ENCODE assay signal across 8 mouse cellular contexts in genomic region chr16:17200121-17200952, GRCm38 (mm10). TPM values are rescaled to one million over a fixed set of nuclear protein-coding genes. Genes with fewer than 3 reads are reported as not detected.
A peak's percentile ranks its signal among the peaks of the same experiment; 100 is the strongest.
DNase-seq lines count a peak whose midpoint lies in the region; ATAC-seq and TF ChIP-seq lines count a peak whose summit lies in the region.

No protein-coding gene starts in this region.

- H3K36me3 ChIP-seq in embryonic facial prominence, embryonic 11.5 days (replicated peaks; ENCODE audit: control insufficient read depth, insufficient read depth, low read depth, low read length): no peaks in the 10 kb centered on the region
- peaks cover 4% of the 10 kb centered on the region; the same call in 1 of the 2 replicates for H3K36me3 ChIP-seq in intestine, embryonic 14.5 days (ENCODE audit: control insufficient read depth, insufficient read depth, low read length)
- H3K36me3 ChIP-seq in myocyte (ENCODE audit: control insufficient read depth, insufficient read depth): no peaks in the 10 kb centered on the region

- H3K27me3 ChIP-seq in embryonic facial prominence, embryonic 11.5 days (ENCODE audit: control insufficient read depth, insufficient read depth, low read length): no peaks in the 10 kb centered on the region
- H3K27me3 ChIP-seq in intestine, embryonic 14.5 days (replicated peaks; ENCODE audit: control insufficient read depth, insufficient read depth, low read length): no peaks in the 10 kb centered on the region
- H3K27me3 ChIP-seq in myocyte (ENCODE audit: control insufficient read depth, insufficient read depth, insufficient read length): no peaks in the 10 kb centered on the region

- H3ac ChIP-seq in myocyte (ENCODE audit: control insufficient read depth, insufficient read length): peak overlapping the region; percentile 83

- ATAC-seq in embryonic facial prominence, embryonic 11.5 days (replicated peaks; ENCODE audit: insufficient number of reproducible peaks, low FRiP score, low TSS enrichment, low read depth): 0 out of 2 replicates have a peak, but pooled peaks have one; percentile 6
- ATAC-seq in intestine, embryonic 14.5 days (replicated peaks; ENCODE audit: low FRiP score, low TSS enrichment, low read depth): no peak
- ATAC-seq in megakaryocyte-erythroid progenitor cell, adult 5-6 weeks (replicated peaks; ENCODE audit: low FRiP score, low TSS enrichment, poor library complexity, severe bottlenecking): no peak

- no peak for TF ChIP-seq CTCF in gastrocnemius, adult 2 months (IDR thresholded peaks at IDR 0.05)

- H3K4me3 ChIP-seq in gastrocnemius, adult 2 months: peak overlapping the region; percentile 99
- H3K4me3 ChIP-seq in embryonic facial prominence, embryonic 11.5 days (ENCODE audit: low read depth, low read length): peak overlapping the region; percentile 100
- peak overlapping the region; percentile 88 for H3K4me3 ChIP-seq in intestine, embryonic 14.5 days (ENCODE audit: low read depth, low read length)
- H3K4me3 ChIP-seq in myocyte: peak overlapping the region; percentile 85

- no peak for TF ChIP-seq POLR2A in myocyte (IDR thresholded peaks at IDR 0.05; ENCODE audit: insufficient read length, low read depth)

- H3K9me3 ChIP-seq in embryonic facial prominence, embryonic 11.5 days (replicated peaks; ENCODE audit: control insufficient read depth, low read length): no peaks in the 10 kb centered on the region
- H3K9me3 ChIP-seq in intestine, embryonic 14.5 days (ENCODE audit: control insufficient read depth, low read length): no peaks in the 10 kb centered on the region

- peak overlapping the region; percentile 100 for H3K9ac ChIP-seq in embryonic facial prominence, embryonic 11.5 days (replicated peaks; ENCODE audit: low read length)
- peak overlapping the region; percentile 99 for H3K9ac ChIP-seq in intestine, embryonic 14.5 days (ENCODE audit: low read length)

- intact Hi-C loops in gastrocnemius, adult 2 months (cut with DNase I): no loop called here

- no peaks in the 10 kb centered on the region for H3K4me1 ChIP-seq in embryonic facial prominence, embryonic 11.5 days (ENCODE audit: control insufficient read depth, insufficient read depth, low read length)
- peaks cover 18% of the 10 kb centered on the region for H3K4me1 ChIP-seq in intestine, embryonic 14.5 days (replicated peaks; ENCODE audit: control insufficient read depth, insufficient read depth, low read length)

- peaks cover 57% of the 10 kb centered on the region for H3K79me2 ChIP-seq in myocyte (ENCODE audit: control insufficient read depth, insufficient read depth)

- H3K4me2 ChIP-seq in embryonic facial prominence, embryonic 11.5 days (ENCODE audit: low read depth, low read length): peak overlapping the region; percentile 53
- H3K4me2 ChIP-seq in intestine, embryonic 14.5 days (ENCODE audit: low read length): peak overlapping the region; percentile 90
- peak overlapping the region; percentile 94 for H3K4me2 ChIP-seq in myocyte (ENCODE audit: low read depth)

- H3K27ac ChIP-seq in gastrocnemius, adult 2 months: peak overlapping the region; percentile 95
- 0 out of 2 replicates have a peak overlapping the region, but pooled peaks have one; percentile 6 for H3K27ac ChIP-seq in embryonic facial prominence, embryonic 11.5 days (replicated peaks; ENCODE audit: low read depth, low read length)
- peak overlapping the region; percentile 83 for H3K27ac ChIP-seq in intestine, embryonic 14.5 days (ENCODE audit: low read depth)

- WGBS in embryonic facial prominence, embryonic 11.5 days: 6% methylated on average over 24 of the region's 24 CpGs
- 6% methylated on average over 24 of the region's 24 CpGs for WGBS in intestine, embryonic 14.5 days

- DNase-seq in gastrocnemius, adult 2 months: no peak
- no peak for DNase-seq in gastrocnemius, postnatal 4 days (ENCODE audit: low spot score in 2 of 2)
- peak; percentile 73 for DNase-seq in A20 (ENCODE audit: low read depth, low spot score)
- peak; percentile 27 for DNase-seq in embryonic facial prominence, embryonic 11.5 days (ENCODE audit: low spot score)
- DNase-seq in intestine, embryonic 14.5 days (ENCODE audit: low spot score): peak; percentile 64
- DNase-seq in layer of hippocampus, adult 9-11 months: no peak

TF ChIP-seq in myocyte, 11 proteins besides CTCF, POLR2A, EP300 and RAD21:
- no peak for TF ChIP-seq SRF (IDR thresholded peaks at IDR 0.05; ENCODE audit: control insufficient read depth, insufficient read length, low read depth)
- TF ChIP-seq E2F4 (IDR thresholded peaks at IDR 0.05; ENCODE audit: insufficient read depth): no peak
- TF ChIP-seq MYOD1 (IDR thresholded peaks at IDR 0.05; ENCODE audit: control insufficient read depth in 1 of 3, insufficient read length in 2 of 3, low read depth in 2 of 3): no peak
- TF ChIP-seq POLR2AphosphoS2 (IDR thresholded peaks at IDR 0.05; ENCODE audit: insufficient read length, low read depth): no peak
- TF ChIP-seq USF1 (IDR thresholded peaks at IDR 0.05; ENCODE audit: low read depth): no peak
- TF ChIP-seq CEBPB (IDR thresholded peaks at IDR 0.05; ENCODE audit: insufficient read depth, poor library complexity, severe bottlenecking): no peak
- TF ChIP-seq REST (IDR thresholded peaks at IDR 0.05; ENCODE audit: insufficient read depth, insufficient read length): no peak
- no peak for TF ChIP-seq MYOG (IDR thresholded peaks at IDR 0.05; ENCODE audit: control insufficient read depth in 1 of 3, insufficient read depth in 1 of 3, insufficient read length in 2 of 3, low read depth in 2 of 3)
- no peak for TF ChIP-seq MAX (IDR thresholded peaks at IDR 0.05; ENCODE audit: low read depth)
- no peak for TF ChIP-seq TCF12 (IDR thresholded peaks at IDR 0.05; ENCODE audit: insufficient read depth, poor library complexity, severe bottlenecking)
- TF ChIP-seq TCF3 (IDR thresholded peaks at IDR 0.05; ENCODE audit: insufficient read length, low read depth): no peak

RNA-seq across cellular contexts. Expression of gene Ube2l3, which starts 2.1 kb away (rescaled TPM):
- 100 to 1,000 TPM; 143 to 150 TPM for total RNA-seq in gastrocnemius, adult 2 months (2021)
- 100 to 1,000 TPM; 166 to 178 TPM for total RNA-seq in gastrocnemius, postnatal 4 days (2021)
- 425 and 458 TPM in 2 replicates for polyA plus RNA-seq in embryonic facial prominence, embryonic 11.5 days (2014; fragmentation: Nextera tagmentation; extraction: Ambion mirVana)
- polyA plus RNA-seq in intestine, embryonic 14.5 days (2014; fragmentation: Nextera tagmentation; extraction: Ambion mirVana): 341 and 345 TPM in 2 replicates
- 124 TPM for polyA plus RNA-seq in myocyte (2012; fragmentation: generic; extraction: Trizol)
- total RNA-seq in megakaryocyte-erythroid progenitor cell, adult 5-6 weeks (2014; fragmentation: Nextera tagmentation): 154 and 221 TPM in 2 replicates
- 161 and 163 TPM in 2 replicates for total RNA-seq in megakaryocyte-erythroid progenitor cell, adult 5-6 weeks (2017)

RNA-seq across cellular contexts. Expression of gene Rimbp3, which starts 8.1 kb away (rescaled TPM):
- total RNA-seq in gastrocnemius, adult 2 months (2021): under 1 TPM in 1 of 2 experiments, not detected in 1; 0.05 TPM
- under 1 TPM; 0.22 to 0.29 TPM for total RNA-seq in gastrocnemius, postnatal 4 days (2021)
- polyA plus RNA-seq in embryonic facial prominence, embryonic 11.5 days (2014; fragmentation: Nextera tagmentation; extraction: Ambion mirVana): 0.41 and 0.47 TPM in 2 replicates
- polyA plus RNA-seq in intestine, embryonic 14.5 days (2014; fragmentation: Nextera tagmentation; extraction: Ambion mirVana): 0.50 and 0.60 TPM in 2 replicates
- 0.07 TPM for polyA plus RNA-seq in myocyte (2012; fragmentation: generic; extraction: Trizol)
- total RNA-seq in megakaryocyte-erythroid progenitor cell, adult 5-6 weeks (2014; fragmentation: Nextera tagmentation): 0.39 and 0.59 TPM in 2 replicates
- total RNA-seq in megakaryocyte-erythroid progenitor cell, adult 5-6 weeks (2017): 0.23 TPM in 1 of 2 replicates, not detected in the other

RNA-seq across cellular contexts. Expression of gene Hic2, which starts 33.0 kb away (rescaled TPM):
- 1 to 10 TPM; 1.1 to 1.8 TPM for total RNA-seq in gastrocnemius, adult 2 months (2021)
- total RNA-seq in gastrocnemius, postnatal 4 days (2021): 1 to 10 TPM; 2.7 to 3.9 TPM
- 6.1 and 7.8 TPM in 2 replicates for polyA plus RNA-seq in embryonic facial prominence, embryonic 11.5 days (2014; fragmentation: Nextera tagmentation; extraction: Ambion mirVana)
- polyA plus RNA-seq in intestine, embryonic 14.5 days (2014; fragmentation: Nextera tagmentation; extraction: Ambion mirVana): 5.0 and 5.3 TPM in 2 replicates
- 1.1 TPM for polyA plus RNA-seq in myocyte (2012; fragmentation: generic; extraction: Trizol)
- 1.6 and 2.1 TPM in 2 replicates for total RNA-seq in megakaryocyte-erythroid progenitor cell, adult 5-6 weeks (2014; fragmentation: Nextera tagmentation)
- 1.5 and 1.9 TPM in 2 replicates for total RNA-seq in megakaryocyte-erythroid progenitor cell, adult 5-6 weeks (2017)

RNA-seq across cellular contexts. Expression of gene Ccdc116, which starts 53.3 kb away (rescaled TPM):
- total RNA-seq in gastrocnemius, adult 2 months (2021): under 1 TPM in 1 of 2 experiments, not detected in 1; 0.11 TPM
- 1 to 10 TPM in 1 of 2 experiments, under 1 TPM in 1; 0.26 to 1.6 TPM for total RNA-seq in gastrocnemius, postnatal 4 days (2021)
- polyA plus RNA-seq in embryonic facial prominence, embryonic 11.5 days (2014; fragmentation: Nextera tagmentation; extraction: Ambion mirVana): 0.24 and 0.49 TPM in 2 replicates
- 2.0 and 2.2 TPM in 2 replicates for polyA plus RNA-seq in intestine, embryonic 14.5 days (2014; fragmentation: Nextera tagmentation; extraction: Ambion mirVana)
- polyA plus RNA-seq in myocyte (2012; fragmentation: generic; extraction: Trizol): 0.17 TPM
- total RNA-seq in megakaryocyte-erythroid progenitor cell, adult 5-6 weeks (2014; fragmentation: Nextera tagmentation): 1.2 and 2.1 TPM in 2 replicates
- total RNA-seq in megakaryocyte-erythroid progenitor cell, adult 5-6 weeks (2017): 0.57 and 0.70 TPM in 2 replicates

RNA-seq across cellular contexts. Expression of gene Ydjc, which starts 55.9 kb away (rescaled TPM):
- under 1 TPM in 1 of 2 experiments, not detected in 1; 0.31 TPM for total RNA-seq in gastrocnemius, adult 2 months (2021)
- total RNA-seq in gastrocnemius, postnatal 4 days (2021): 1 to 10 TPM in 1 of 2 experiments, under 1 TPM in 1; 0.61 to 1.1 TPM
- polyA plus RNA-seq in embryonic facial prominence, embryonic 11.5 days (2014; fragmentation: Nextera tagmentation; extraction: Ambion mirVana): 6.2 and 8.8 TPM in 2 replicates
- 25.2 and 31.0 TPM in 2 replicates for polyA plus RNA-seq in intestine, embryonic 14.5 days (2014; fragmentation: Nextera tagmentation; extraction: Ambion mirVana)
- polyA plus RNA-seq in myocyte (2012; fragmentation: generic; extraction: Trizol): 8.2 TPM
- 13.3 and 13.4 TPM in 2 replicates for total RNA-seq in megakaryocyte-erythroid progenitor cell, adult 5-6 weeks (2014; fragmentation: Nextera tagmentation)
- 11.4 and 11.7 TPM in 2 replicates for total RNA-seq in megakaryocyte-erythroid progenitor cell, adult 5-6 weeks (2017)

Comparison
In these comparisons a context has a peak if more than half of its experiments do, and no peak if none do; other contexts are left out.
1. DNase-seq: peak in A20 (single experiment), embryonic facial prominence, embryonic 11.5 days (single experiment) and intestine, embryonic 14.5 days (single experiment); none in gastrocnemius, adult 2 months (single experiment), gastrocnemius, postnatal 4 days (0 of 2) and layer of hippocampus, adult 9-11 months (single experiment).
2. H3K27ac ChIP-seq: peak in every context shown above with its lines; median percentile 95 in gastrocnemius, adult 2 months; 83 in intestine, embryonic 14.5 days; 6 in embryonic facial prominence, embryonic 11.5 days.
3. Peak in every context shown above with its lines, with median percentiles within 50 percentile points of each other: H3K4me3 ChIP-seq and H3K4me2 ChIP-seq.